Mouse (Mus musculus): ENCODE data around the gene 1700001P01Rik. TPM values are rescaled to one million over a fixed set of nuclear protein-coding genes. Genes with fewer than 3 reads are reported as not detected.

Gene 1700001P01Rik
- polyA plus RNA-seq, 1 experiment: not detected

DNA sequence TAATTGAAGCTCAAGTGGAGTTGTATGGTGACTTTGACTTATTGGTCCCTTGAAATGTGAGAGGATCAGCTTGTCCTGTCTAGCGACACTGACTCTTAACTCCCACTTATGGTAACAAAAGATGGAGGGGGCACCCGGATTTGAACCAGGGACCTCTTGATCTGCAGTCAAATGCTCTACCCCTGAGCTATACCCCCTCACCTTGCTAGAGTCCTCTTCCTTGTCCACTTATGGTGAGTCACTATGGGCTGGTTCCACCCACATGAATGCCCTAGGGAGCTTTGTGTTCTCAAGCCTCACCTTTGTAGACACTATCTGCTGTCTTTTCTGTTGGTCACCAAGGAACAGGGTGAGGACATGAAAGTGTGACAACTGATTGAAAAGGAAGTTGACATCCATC lies 6.0 kb downstream of the 1700001P01Rik start:
- WGBS: 13% methylated on average over 2 of the region's 2 CpGs

GRCm38 (mm10) chr11:97766154-97766881 lies 9.4 kb downstream of the 1700001P01Rik start, which contains the start of gene Cwc25:
Cwc25 (minus strand) TSS chr11:97766556.
- Histone ChIP-seq H3K27ac (ENCODE audit: insufficient read depth, low read depth, low read length) (peak within 1 kb of the TSS; percentile 85), H3K4me3 (ENCODE audit: low read depth, low read length) (peak within 1 kb of the TSS; percentile 95), H3K27me3 (ENCODE audit: control insufficient read depth, insufficient read depth, low read length) (no peaks in the 10 kb centered on the region), H3K4me1 (ENCODE audit: control insufficient read depth, insufficient read depth, insufficient read length, low read length) (peaks cover 6% of the 10 kb centered on the region), H3K36me3 (ENCODE audit: control insufficient read depth, insufficient read depth, low read length) (peaks cover 16% of the 10 kb centered on the region)
- under 1% methylated on average over 38 of the region's 38 CpGs for WGBS
- peak; percentile 79 for TF ChIP-seq POLR2A (IDR thresholded peaks at IDR 0.05; ENCODE audit: low read depth, low read length)
- no peak for TF ChIP-seq CTCF (IDR thresholded peaks at IDR 0.05; ENCODE audit: extremely low read depth, insufficient read length, insufficient replicate concordance, low read depth, low read length)

More for the DNA sequence above, 6.0 kb downstream of the 1700001P01Rik start:
- Histone ChIP-seq H3K4me3 (ENCODE audit: low read depth, low read length) (no peak overlapping the region), H3K4me1 (ENCODE audit: control insufficient read depth, insufficient read depth, insufficient read length, low read length) (peaks cover 6% of the 10 kb centered on the region), H3K36me3 (ENCODE audit: control insufficient read depth, insufficient read depth, low read length) (no peaks in the 10 kb centered on the region), H3K27ac (ENCODE audit: insufficient read depth, low read depth, low read length) (no peak overlapping the region), H3K27me3 (ENCODE audit: control insufficient read depth, insufficient read depth, low read length) (no peaks in the 10 kb centered on the region)
- no peak for TF ChIP-seq CTCF (IDR thresholded peaks at IDR 0.05; ENCODE audit: extremely low read depth, insufficient read length, insufficient replicate concordance, low read depth, low read length)
- TF ChIP-seq POLR2A (IDR thresholded peaks at IDR 0.05; ENCODE audit: low read depth, low read length): no peak

- Histone ChIP-seq H3K4me1 (ENCODE audit: control insufficient read depth, insufficient read depth, insufficient read length, low read length) (peaks cover 6% of the 10 kb centered on the region), H3K4me3 (ENCODE audit: low read depth, low read length) (no peak overlapping the region), H3K27ac (ENCODE audit: insufficient read depth, low read depth, low read length) (no peak overlapping the region), H3K27me3 (ENCODE audit: control insufficient read depth, insufficient read depth, low read length) (no peaks in the 10 kb centered on the region), H3K36me3 (ENCODE audit: control insufficient read depth, insufficient read depth, low read length) (peaks cover 28% of the 10 kb centered on the region)
- TF ChIP-seq POLR2A (IDR thresholded peaks at IDR 0.05; ENCODE audit: low read depth, low read length): no peak
- no peak for TF ChIP-seq CTCF (IDR thresholded peaks at IDR 0.05; ENCODE audit: extremely low read depth, insufficient read length, insufficient replicate concordance, low read depth, low read length)
Observed at GRCm38 (mm10) chr11:97761638-97762037, 14.1 kb downstream of the 1700001P01Rik start.

GRCm38 (mm10) chr11:97758942-97759341 lies 16.8 kb downstream of the 1700001P01Rik start:
- WGBS: 85% methylated on average over 6 of the region's 6 CpGs
- TF ChIP-seq POLR2A (IDR thresholded peaks at IDR 0.05; ENCODE audit: low read depth, low read length) (no peak), CTCF (IDR thresholded peaks at IDR 0.05; ENCODE audit: extremely low read depth, insufficient read length, insufficient replicate concordance, low read depth, low read length) (no peak)
- H3K36me3 ChIP-seq (ENCODE audit: control insufficient read depth, insufficient read depth, low read length): peaks cover 36% of the 10 kb centered on the region
- no peak overlapping the region for H3K4me3 ChIP-seq (ENCODE audit: low read depth, low read length)
- no peak overlapping the region for H3K27ac ChIP-seq (ENCODE audit: insufficient read depth, low read depth, low read length)
- no peaks in the 10 kb centered on the region for H3K4me1 ChIP-seq (ENCODE audit: control insufficient read depth, insufficient read depth, insufficient read length, low read length)
- H3K27me3 ChIP-seq (ENCODE audit: control insufficient read depth, insufficient read depth, low read length): no peaks in the 10 kb centered on the region

DNA sequence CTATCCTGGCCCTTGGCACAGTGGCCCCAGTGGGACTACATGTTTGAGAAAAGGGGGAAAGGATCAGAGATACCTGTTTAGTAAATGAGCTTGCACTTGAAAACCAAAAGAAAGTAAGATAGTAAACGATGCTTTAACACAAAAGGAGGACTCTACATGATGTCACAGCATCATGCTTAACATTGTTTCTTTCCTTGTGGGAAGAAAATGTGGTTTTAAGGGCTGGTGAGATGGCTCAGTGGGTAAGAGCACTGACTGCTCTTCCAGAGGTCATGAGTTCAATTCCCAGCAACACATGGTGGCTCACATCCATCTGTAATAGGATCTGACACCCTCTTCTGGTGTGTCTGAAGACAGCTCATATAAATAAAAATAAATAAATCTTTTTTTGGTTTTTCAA lies 17.6 kb downstream of the 1700001P01Rik start:
- no peaks in the 10 kb centered on the region for H3K4me1 ChIP-seq (ENCODE audit: control insufficient read depth, insufficient read depth, insufficient read length, low read length)
- H3K4me3 ChIP-seq (ENCODE audit: low read depth, low read length): no peak overlapping the region
- TF ChIP-seq POLR2A (IDR thresholded peaks at IDR 0.05; ENCODE audit: low read depth, low read length): no peak
- TF ChIP-seq CTCF (IDR thresholded peaks at IDR 0.05; ENCODE audit: extremely low read depth, insufficient read length, insufficient replicate concordance, low read depth, low read length): no peak
- H3K27ac ChIP-seq (ENCODE audit: insufficient read depth, low read depth, low read length): no peak overlapping the region
- H3K36me3 ChIP-seq (ENCODE audit: control insufficient read depth, insufficient read depth, low read length): peaks cover 41% of the 10 kb centered on the region
- no peaks in the 10 kb centered on the region for H3K27me3 ChIP-seq (ENCODE audit: control insufficient read depth, insufficient read depth, low read length)
- WGBS: 92% methylated on average over 1 of the region's 1 CpGs

DNA sequence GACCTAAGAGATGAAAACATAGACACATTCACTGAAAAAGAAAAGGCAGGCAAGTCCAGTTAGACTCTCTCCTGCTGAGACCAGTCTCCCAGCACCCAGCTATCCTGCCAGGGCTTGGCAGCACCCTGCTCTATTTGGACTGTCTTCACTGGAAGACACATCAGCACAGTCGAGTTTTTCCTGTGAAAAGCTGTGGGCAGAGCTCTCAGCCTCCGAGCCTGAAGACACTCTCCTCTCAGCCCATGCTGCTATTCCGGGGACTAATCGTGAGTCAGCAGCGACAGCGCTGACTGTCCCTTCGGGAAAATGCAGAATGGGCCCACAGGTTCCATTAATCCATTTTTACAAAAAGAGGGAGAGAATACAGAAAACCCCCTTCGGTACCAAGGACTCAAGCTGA lies 22.4 kb downstream of the 1700001P01Rik start:
- Histone ChIP-seq H3K27ac (ENCODE audit: insufficient read depth, low read depth, low read length) (no peak overlapping the region), H3K36me3 (ENCODE audit: control insufficient read depth, insufficient read depth, low read length) (peaks cover 52% of the 10 kb centered on the region), H3K4me3 (ENCODE audit: low read depth, low read length) (no peak overlapping the region), H3K27me3 (ENCODE audit: control insufficient read depth, insufficient read depth, low read length) (no peaks in the 10 kb centered on the region), H3K4me1 (ENCODE audit: control insufficient read depth, insufficient read depth, insufficient read length, low read length) (no peaks in the 10 kb centered on the region)
- 95% methylated on average over 8 of the region's 8 CpGs for WGBS
- TF ChIP-seq CTCF (IDR thresholded peaks at IDR 0.05; ENCODE audit: extremely low read depth, insufficient read length, insufficient replicate concordance, low read depth, low read length) (no peak), POLR2A (IDR thresholded peaks at IDR 0.05; ENCODE audit: low read depth, low read length) (no peak)

DNA sequence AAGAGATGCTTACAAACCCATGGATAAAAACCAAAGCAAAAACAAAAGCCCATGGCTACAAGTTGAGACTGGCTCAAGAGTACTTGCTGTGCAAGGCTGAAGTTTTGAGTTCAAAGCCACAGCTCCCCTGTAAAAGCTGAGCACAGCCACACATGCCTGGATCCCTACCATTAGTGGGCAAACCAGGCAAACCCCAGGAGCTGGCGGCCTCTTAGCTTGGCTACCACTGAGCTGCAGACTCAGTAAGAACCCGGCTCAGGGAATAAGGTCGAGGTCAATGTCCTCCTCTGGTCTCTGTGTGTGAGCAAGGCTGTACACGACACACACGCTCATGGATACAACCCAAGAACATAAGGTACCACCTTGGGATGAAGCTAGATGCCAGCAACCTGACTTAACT lies 27.2 kb downstream of the 1700001P01Rik start:
- peaks cover 40% of the 10 kb centered on the region for H3K36me3 ChIP-seq (ENCODE audit: control insufficient read depth, insufficient read depth, low read length)
- 85% methylated on average over 5 of the region's 5 CpGs for WGBS

More for the DNA sequence above, 27.2 kb downstream of the 1700001P01Rik start:
- Histone ChIP-seq H3K4me1 (ENCODE audit: control insufficient read depth, insufficient read depth, insufficient read length, low read length) (no peaks in the 10 kb centered on the region), H3K4me3 (ENCODE audit: low read depth, low read length) (no peak overlapping the region), H3K27ac (ENCODE audit: insufficient read depth, low read depth, low read length) (no peak overlapping the region), H3K27me3 (ENCODE audit: control insufficient read depth, insufficient read depth, low read length) (no peaks in the 10 kb centered on the region)
- TF ChIP-seq CTCF (IDR thresholded peaks at IDR 0.05; ENCODE audit: extremely low read depth, insufficient read length, insufficient replicate concordance, low read depth, low read length) (no peak), POLR2A (IDR thresholded peaks at IDR 0.05; ENCODE audit: low read depth, low read length) (no peak)

All from small intestine, adult 2 months (tissue).